Mouse (Mus musculus): Measurements from ENCODE around the gene 1700016H13Rik. TPM values are rescaled to one million over a fixed set of nuclear protein-coding genes. Genes with fewer than 3 reads are reported as not detected.
A peak's percentile ranks its signal among the peaks of the same experiment; 100 is the strongest.

The 1700016H13Rik gene
- polyA plus RNA-seq, 1 experiment from 2014 or later = 0.11 TPM

- Histone ChIP-seq H3K4me1 (replicated peaks; ENCODE audit: insufficient read depth, low read length) (no peaks in the 10 kb centered on the region), H3K9ac (ENCODE audit: low read depth, low read length) (no peak overlapping the region), H3K4me3 (replicated peaks; ENCODE audit: low read depth, low read length) (no peak overlapping the region), H3K36me3 (ENCODE audit: insufficient read depth, low read length) (no peaks in the 10 kb centered on the region), H3K4me2 (ENCODE audit: low read length) (no peak overlapping the region), H3K27me3 (ENCODE audit: insufficient read depth, low read length) (no peaks in the 10 kb centered on the region), H3K9me3 (replicated peaks; ENCODE audit: low read length) (no peaks in the 10 kb centered on the region), H3K27ac (no peak overlapping the region)
- 69% methylated on average over 9 of the region's 9 CpGs for WGBS
- no peak for DNase-seq (ENCODE audit: low spot score)
- TF ChIP-seq CTCF (IDR thresholded peaks at IDR 0.05; ENCODE audit: low read depth) = no peak
- ATAC-seq (replicated peaks; ENCODE audit: low FRiP score, low read depth) = no peak
Measured at GRCm38 (mm10) chr5:103664932-103665331, 9.1 kb upstream of the 1700016H13Rik start.

GRCm38 (mm10) chr5:103659571-103659970 is 3.8 kb upstream of the 1700016H13Rik start:
- DNase-seq (ENCODE audit: low spot score) = peak; percentile 90
- H3K4me1 ChIP-seq (replicated peaks; ENCODE audit: insufficient read depth, low read length) = no peaks in the 10 kb centered on the region
- peak; percentile 89 for TF ChIP-seq CTCF (IDR thresholded peaks at IDR 0.05; ENCODE audit: low read depth)
- no peak overlapping the region for H3K4me3 ChIP-seq (replicated peaks; ENCODE audit: low read depth, low read length)
- H3K9me3 ChIP-seq (replicated peaks; ENCODE audit: low read length) = no peaks in the 10 kb centered on the region
- ATAC-seq (replicated peaks; ENCODE audit: low FRiP score, low read depth) = no peak
- H3K9ac ChIP-seq (ENCODE audit: low read depth, low read length) = no peak overlapping the region
- no peaks in the 10 kb centered on the region for H3K27me3 ChIP-seq (ENCODE audit: insufficient read depth, low read length)
- H3K4me2 ChIP-seq (ENCODE audit: low read length) = no peak overlapping the region
- WGBS = 28% methylated on average over 3 of the region's 3 CpGs
- H3K36me3 ChIP-seq (ENCODE audit: insufficient read depth, low read length) = no peaks in the 10 kb centered on the region
- H3K27ac ChIP-seq = no peak overlapping the region

GRCm38 (mm10) chr5:103658921-103659320 is 3.1 kb upstream of the 1700016H13Rik start:
- ATAC-seq (replicated peaks; ENCODE audit: low FRiP score, low read depth) (no peak), DNase-seq (ENCODE audit: low spot score) (peak; percentile 26)
- Histone ChIP-seq H3K4me3 (replicated peaks; ENCODE audit: low read depth, low read length) (no peak overlapping the region), H3K36me3 (ENCODE audit: insufficient read depth, low read length) (no peaks in the 10 kb centered on the region), H3K27me3 (ENCODE audit: insufficient read depth, low read length) (no peaks in the 10 kb centered on the region), H3K4me2 (ENCODE audit: low read length) (no peak overlapping the region), H3K9ac (ENCODE audit: low read depth, low read length) (no peak overlapping the region), H3K27ac (no peak overlapping the region), H3K9me3 (replicated peaks; ENCODE audit: low read length) (no peaks in the 10 kb centered on the region), H3K4me1 (replicated peaks; ENCODE audit: insufficient read depth, low read length) (no peaks in the 10 kb centered on the region)
- 67% methylated on average over 5 of the region's 5 CpGs for WGBS
- peak; percentile 59 for TF ChIP-seq CTCF (IDR thresholded peaks at IDR 0.05; ENCODE audit: low read depth)

GRCm38 (mm10) chr5:103654780-103655179 is 1.0 kb downstream of the 1700016H13Rik start:
- WGBS = 41% methylated on average over 4 of the region's 4 CpGs
- H3K4me1 ChIP-seq (replicated peaks; ENCODE audit: insufficient read depth, low read length) = no peaks in the 10 kb centered on the region
- DNase-seq (ENCODE audit: low spot score) (peak; percentile 46), ATAC-seq (replicated peaks; ENCODE audit: low FRiP score, low read depth) (0 out of 2 replicates have a peak, but pooled peaks have one; percentile 4)
- no peak overlapping the region for H3K27ac ChIP-seq
- H3K4me3 ChIP-seq (replicated peaks; ENCODE audit: low read depth, low read length) = no peak overlapping the region; the same call in 1 of the 2 replicates
- H3K9ac ChIP-seq (ENCODE audit: low read depth, low read length) = no peak overlapping the region
- no peaks in the 10 kb centered on the region for H3K36me3 ChIP-seq (ENCODE audit: insufficient read depth, low read length)
- H3K27me3 ChIP-seq (ENCODE audit: insufficient read depth, low read length) = no peaks in the 10 kb centered on the region
- peak overlapping the region; percentile 99 for H3K4me2 ChIP-seq (ENCODE audit: low read length)
- TF ChIP-seq CTCF (IDR thresholded peaks at IDR 0.05; ENCODE audit: low read depth) = no peak
- no peaks in the 10 kb centered on the region for H3K9me3 ChIP-seq (replicated peaks; ENCODE audit: low read length)

- Histone ChIP-seq H3K9ac (ENCODE audit: low read depth, low read length) (no peak overlapping the region), H3K9me3 (replicated peaks; ENCODE audit: low read length) (no peaks in the 10 kb centered on the region), H3K27me3 (ENCODE audit: insufficient read depth, low read length) (no peaks in the 10 kb centered on the region), H3K4me3 (replicated peaks; ENCODE audit: low read depth, low read length) (no peak overlapping the region), H3K4me2 (ENCODE audit: low read length) (no peak overlapping the region), H3K27ac (no peak overlapping the region), H3K4me1 (replicated peaks; ENCODE audit: insufficient read depth, low read length) (no peaks in the 10 kb centered on the region), H3K36me3 (ENCODE audit: insufficient read depth, low read length) (no peaks in the 10 kb centered on the region)
- DNase-seq (ENCODE audit: low spot score) = peak; percentile 79
- WGBS = 39% methylated on average over 6 of the region's 6 CpGs
- TF ChIP-seq CTCF (IDR thresholded peaks at IDR 0.05; ENCODE audit: low read depth) = peak; percentile 86
- no peak for ATAC-seq (replicated peaks; ENCODE audit: low FRiP score, low read depth)
Measured at GRCm38 (mm10) chr5:103654225-103654624, 1.6 kb downstream of the 1700016H13Rik start.

- Histone ChIP-seq H3K4me1 (replicated peaks; ENCODE audit: insufficient read depth, low read length) (no peaks in the 10 kb centered on the region), H3K27ac (no peak overlapping the region), H3K9me3 (replicated peaks; ENCODE audit: low read length) (no peaks in the 10 kb centered on the region), H3K9ac (ENCODE audit: low read depth, low read length) (no peak overlapping the region), H3K36me3 (ENCODE audit: insufficient read depth, low read length) (no peaks in the 10 kb centered on the region), H3K4me3 (replicated peaks; ENCODE audit: low read depth, low read length) (no peak overlapping the region), H3K27me3 (ENCODE audit: insufficient read depth, low read length) (no peaks in the 10 kb centered on the region), H3K4me2 (ENCODE audit: low read length) (no peak overlapping the region)
- no peak for TF ChIP-seq CTCF (IDR thresholded peaks at IDR 0.05; ENCODE audit: low read depth)
- ATAC-seq (replicated peaks; ENCODE audit: low FRiP score, low read depth) = no peak
- 81% methylated on average over 3 of the region's 3 CpGs for WGBS
- DNase-seq (ENCODE audit: low spot score) = no peak
Measured at GRCm38 (mm10) chr5:103647320-103647719, 8.5 kb downstream of the 1700016H13Rik start.

- DNase-seq (ENCODE audit: low spot score) = peak; percentile 45
Measured at GRCm38 (mm10) chr5:103644167-103644566, 11.6 kb downstream of the 1700016H13Rik start.

More at GRCm38 (mm10) chr5:103644167-103644566, 11.6 kb downstream of the 1700016H13Rik start:
- no peak overlapping the region for H3K27ac ChIP-seq
- no peak overlapping the region for H3K4me2 ChIP-seq (ENCODE audit: low read length)
- H3K27me3 ChIP-seq (ENCODE audit: insufficient read depth, low read length) = no peaks in the 10 kb centered on the region
- 97% methylated on average over 1 of the region's 1 CpGs for WGBS
- no peaks in the 10 kb centered on the region for H3K9me3 ChIP-seq (replicated peaks; ENCODE audit: low read length)
- TF ChIP-seq CTCF (IDR thresholded peaks at IDR 0.05; ENCODE audit: low read depth) = no peak
- H3K36me3 ChIP-seq (ENCODE audit: insufficient read depth, low read length) = no peaks in the 10 kb centered on the region
- H3K4me3 ChIP-seq (replicated peaks; ENCODE audit: low read depth, low read length) = no peak overlapping the region
- H3K4me1 ChIP-seq (replicated peaks; ENCODE audit: insufficient read depth, low read length) = no peaks in the 10 kb centered on the region
- no peak overlapping the region for H3K9ac ChIP-seq (ENCODE audit: low read depth, low read length)
- no peak for ATAC-seq (replicated peaks; ENCODE audit: low FRiP score, low read depth)

Data from kidney, postnatal 0 days (tissue).